Mouse (Mus musculus) MEL-GATA-1-ER (cell line): ENCODE results near the gene Kalrn.

Experiments
- DNase-seq: peaks from one replicate; pipeline ENCODE4 v3.0.0-alpha.2; 2012; ENCODE audit warnings: low read depth; ENCODE audit errors: extremely low read depth

Kalrn gene

DNA sequence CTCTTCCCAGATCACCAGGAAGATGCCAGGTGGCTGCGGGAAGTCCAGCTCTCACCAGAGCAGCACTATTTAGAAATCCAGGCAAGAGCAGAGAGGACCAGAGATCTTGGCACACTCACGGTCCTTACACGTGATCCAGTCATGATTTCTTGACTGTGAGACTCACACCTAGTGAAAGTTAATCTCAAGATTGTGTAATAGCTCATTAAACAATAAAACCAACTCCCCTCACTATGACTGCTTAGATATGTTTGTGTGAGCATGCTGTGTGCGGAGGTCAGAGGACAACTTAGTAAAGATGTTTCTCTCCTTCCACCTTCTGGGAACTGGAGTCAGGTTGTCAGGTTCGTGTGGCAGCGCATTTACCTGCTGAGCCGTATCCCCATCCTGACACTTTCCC, 453.5 kb downstream of the Kalrn start:
- DNase-seq = no peak

DNA sequence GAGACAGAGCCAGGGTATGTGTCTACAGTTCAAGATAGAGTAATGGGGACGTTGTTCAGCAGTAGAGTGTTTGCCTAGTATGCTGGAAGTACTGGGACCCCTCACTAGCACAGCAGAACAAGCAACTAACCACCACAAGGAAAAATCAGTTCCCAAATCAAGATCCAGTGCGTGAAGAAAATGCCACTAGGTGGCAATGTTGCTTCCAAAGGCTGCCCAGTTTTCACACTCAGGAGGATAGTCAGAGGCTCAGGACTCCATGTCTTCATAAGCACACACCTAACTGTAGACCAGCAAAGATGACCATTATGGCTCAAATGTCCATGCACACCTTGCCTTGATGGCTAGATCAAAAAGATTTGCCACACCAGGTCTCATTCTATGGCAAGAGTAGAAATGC, 454.0 kb downstream of the Kalrn start:
- peak; percentile 22 for DNase-seq

DNA sequence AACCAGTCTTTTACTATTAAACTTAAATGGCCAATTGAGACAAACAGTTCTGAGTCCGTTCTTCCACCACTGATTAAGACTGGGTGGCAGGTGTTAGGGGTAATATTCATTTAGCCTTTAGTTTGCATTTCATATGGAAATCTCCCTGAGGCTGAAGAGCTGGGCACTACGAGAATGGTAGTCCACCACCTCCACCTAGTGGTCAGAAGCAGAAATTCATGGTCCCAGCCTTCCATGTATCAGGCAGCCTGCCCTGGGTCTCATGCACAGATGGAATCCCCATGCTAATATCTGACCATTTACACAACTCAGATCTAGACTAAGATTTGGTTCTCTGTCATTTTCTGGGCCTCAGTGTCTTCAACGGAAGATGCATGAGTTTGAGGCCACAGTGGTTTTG, 458.7 kb downstream of the Kalrn start:
- peak; percentile 46 for DNase-seq

DNA sequence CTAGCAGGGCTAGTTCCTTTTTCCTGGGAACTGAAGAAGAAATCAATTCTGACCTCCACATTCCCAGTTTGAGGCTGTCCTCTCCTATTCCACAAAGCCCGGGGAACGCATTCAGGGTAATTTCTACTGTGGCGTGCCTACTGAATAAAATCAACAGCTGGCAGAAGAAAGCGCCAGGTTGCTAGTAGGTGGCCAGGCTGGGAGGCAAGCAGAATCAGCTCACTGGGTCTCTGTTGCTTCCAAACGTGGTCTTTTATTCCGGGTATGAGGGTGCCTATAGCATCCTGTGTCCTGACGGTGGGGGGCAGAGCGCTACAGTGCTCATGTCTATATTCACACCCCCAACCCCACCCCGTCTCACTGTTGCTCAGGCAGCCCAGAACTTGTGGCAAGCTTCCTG, 460.2 kb downstream of the Kalrn start:
- DNase-seq = no peak

DNA sequence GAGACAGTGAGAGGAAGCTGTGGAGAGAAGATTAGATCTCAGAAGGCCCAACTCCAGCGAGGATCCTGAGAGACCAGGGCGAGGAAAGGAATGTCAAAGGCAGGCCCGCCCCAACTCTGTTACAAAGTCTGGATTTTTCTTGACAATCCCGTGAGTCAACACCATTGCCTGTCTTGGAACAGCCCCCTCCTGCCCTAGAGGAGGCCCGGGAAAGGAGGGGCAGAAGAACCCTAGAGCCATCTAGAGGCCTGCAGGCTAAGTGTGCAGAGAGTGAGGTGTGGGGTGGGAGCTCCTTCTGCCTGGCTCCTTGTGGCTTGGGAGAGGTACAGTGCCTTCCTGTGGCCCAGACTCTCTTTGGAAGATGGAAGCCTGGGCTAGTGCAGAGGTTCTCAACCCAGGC, 460.8 kb downstream of the Kalrn start:
- no peak for DNase-seq

DNA sequence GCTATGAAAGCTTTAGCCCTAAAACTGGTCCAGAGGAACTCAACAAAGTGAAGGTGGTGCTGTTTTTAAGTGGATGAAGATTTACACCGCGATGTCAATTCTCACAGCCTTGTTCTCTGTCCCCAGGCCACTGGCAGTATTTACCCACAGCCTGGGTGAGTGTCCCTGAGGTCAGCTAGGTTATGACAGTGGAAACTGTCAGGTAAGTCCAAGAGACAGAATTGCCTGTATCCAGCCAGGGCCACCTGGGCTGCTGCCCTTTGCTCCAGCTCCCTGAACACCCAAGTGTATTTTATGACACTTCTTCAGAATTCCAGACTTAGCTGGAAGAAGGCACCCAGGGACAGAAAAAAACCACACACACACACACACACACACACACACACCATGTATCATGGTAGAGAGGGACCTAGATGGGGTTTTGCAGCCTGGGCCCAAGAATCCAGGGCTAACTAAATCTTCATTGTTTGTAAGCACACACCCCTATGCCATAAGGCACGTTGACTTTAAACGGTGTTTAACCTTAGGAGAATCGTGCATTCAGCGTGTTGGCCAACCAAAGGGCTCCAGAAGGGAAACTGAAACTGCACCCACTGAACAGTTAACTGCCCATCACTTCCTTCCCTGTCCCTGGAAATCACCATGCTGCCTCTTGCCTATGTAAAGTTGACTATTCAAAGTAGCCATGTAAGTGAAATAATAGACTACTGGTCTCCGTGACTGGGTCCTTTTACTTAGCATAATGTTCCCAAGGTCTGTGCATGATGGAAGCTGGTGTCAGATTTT, 462.3 kb downstream of the Kalrn start:
- no peak for DNase-seq

DNA sequence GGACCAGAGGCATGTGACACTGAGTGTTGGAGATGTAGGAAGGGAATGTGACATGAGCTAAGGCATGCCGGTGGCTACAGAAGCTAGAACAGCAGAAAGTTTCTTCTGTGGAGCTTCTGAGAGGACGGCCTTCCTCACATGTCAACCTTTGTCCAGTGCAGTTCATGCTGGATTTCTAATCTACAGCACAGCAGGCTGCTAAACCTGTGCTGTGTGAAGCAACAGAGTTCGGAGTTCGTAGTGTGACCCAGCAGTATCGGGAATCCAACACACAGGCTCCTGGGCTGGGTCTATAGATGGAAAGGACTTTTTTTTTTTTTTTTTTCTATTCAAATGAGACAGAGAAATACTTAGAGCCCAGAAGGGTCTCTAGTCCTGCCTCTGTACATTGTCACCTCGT, 468.9 kb downstream of the Kalrn start:
- no peak for DNase-seq

DNA sequence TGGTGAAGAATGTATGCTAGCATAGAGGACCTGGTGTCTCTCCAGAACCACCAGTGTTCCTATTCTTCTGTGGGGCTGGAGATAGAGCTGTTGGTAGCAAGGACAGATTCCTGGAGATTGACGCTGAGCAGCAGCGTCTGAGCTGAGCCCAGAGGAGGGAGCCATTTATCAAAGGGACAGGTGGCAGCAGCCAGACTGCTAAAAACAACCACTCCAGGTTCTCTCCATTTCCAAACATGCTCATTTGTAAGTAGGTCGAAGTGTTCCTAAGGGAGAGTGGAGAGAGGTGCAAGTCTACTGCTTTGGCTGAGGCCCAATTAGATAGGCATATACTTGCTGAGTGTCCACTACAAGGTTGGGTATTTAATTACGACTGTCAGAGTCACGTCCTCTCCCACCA, 470.6 kb downstream of the Kalrn start:
- DNase-seq = no peak

DNA sequence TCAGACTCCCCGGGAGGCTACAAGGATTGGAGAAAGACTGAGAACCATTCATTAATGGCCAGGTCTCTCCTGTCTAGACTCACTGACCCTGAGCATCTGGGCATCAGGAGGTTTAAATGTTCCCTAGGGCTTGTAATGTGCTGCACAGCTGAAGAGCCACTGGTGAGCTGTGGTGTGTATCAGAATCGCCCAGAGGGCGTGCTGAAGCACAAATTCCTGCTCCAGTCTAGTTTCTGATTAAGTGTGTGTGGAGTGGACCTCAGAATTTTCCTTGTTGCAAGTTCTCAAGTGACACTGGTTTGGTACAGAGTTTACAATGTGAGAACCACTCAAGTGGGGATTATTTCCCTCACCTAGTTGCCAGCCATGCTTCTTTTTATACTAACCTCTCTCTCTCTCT, 473.5 kb downstream of the Kalrn start:
- DNase-seq = no peak

DNA sequence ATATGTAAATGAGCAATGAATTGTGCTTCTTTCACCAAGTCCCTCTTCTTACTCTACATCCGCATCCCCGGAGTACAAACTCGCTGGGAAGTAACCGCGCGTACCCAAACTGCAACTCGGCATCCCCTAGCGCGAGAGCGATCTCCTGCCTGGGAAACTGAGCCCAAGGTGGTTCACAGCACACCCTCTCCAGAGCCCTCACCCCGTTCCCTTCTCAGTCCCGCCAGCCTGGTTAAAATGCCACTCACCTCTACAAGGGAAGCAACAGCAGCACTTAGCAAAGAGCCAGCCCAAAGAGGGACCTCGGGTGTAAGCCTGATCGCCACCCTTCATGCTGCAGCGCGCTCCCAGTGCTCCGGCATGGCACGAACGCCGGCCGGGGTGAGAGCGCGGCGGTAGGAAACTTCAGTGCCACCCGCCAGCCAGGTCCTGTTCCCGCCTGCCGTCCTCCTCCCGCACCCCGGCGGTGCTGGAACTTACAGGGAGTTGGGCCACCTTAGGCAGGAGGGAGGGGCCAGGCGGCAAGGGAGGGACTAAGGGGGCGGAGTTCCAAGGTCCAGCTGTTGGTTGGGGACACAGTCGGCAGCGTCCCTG, 477.7 kb downstream of the Kalrn start:
- peak; percentile 77 for DNase-seq

DNA sequence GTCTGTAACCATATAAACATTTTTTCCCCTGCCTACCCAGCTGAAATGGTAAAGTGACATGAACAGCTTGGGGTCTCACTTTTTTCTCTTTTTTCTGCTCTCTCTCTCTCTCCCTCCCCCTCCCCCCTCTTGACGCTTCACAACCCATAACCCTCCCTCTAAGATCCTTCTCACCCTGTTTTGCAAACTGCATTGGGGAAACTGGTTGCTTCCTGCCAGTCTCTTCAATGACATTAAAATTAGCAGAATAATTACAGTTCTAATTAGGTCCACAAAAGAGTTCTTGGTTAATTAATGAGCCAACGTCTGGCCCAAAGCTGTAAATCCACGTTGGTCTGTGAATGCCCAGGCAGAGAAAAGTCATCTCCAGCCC, 478.3 kb downstream of the Kalrn start:
- no peak for DNase-seq

DNA sequence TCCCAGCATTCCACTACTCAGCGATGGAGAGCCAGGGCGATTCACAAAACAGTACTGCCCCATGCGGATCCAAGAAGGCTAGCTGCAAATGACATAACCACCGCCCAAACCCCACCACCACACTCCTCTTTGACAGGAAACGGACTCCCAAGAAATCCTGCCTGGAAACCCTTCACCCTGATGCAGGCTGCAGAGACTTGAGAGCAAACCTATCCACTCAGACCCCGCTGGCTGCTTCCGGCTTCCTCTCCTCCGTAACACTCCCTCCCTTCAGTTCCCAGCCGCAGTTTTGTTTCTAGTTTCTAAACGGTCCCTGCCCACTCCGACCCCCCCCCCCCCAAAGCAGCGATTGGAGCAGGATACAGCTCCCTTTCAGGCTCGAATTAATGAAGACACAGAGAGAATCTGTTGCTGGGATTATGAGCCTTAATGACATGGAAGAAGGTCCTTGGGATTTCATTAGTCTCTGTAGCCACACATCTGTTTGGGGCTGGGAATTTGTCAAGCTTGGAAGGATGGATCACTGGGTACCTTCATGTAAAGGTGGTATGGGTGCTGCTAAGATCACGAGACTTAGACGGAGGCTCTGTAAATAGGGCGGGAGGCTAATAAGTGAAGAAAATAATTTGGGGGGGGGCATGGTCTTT, 478.8 kb downstream of the Kalrn start:
- DNase-seq = no peak

DNA sequence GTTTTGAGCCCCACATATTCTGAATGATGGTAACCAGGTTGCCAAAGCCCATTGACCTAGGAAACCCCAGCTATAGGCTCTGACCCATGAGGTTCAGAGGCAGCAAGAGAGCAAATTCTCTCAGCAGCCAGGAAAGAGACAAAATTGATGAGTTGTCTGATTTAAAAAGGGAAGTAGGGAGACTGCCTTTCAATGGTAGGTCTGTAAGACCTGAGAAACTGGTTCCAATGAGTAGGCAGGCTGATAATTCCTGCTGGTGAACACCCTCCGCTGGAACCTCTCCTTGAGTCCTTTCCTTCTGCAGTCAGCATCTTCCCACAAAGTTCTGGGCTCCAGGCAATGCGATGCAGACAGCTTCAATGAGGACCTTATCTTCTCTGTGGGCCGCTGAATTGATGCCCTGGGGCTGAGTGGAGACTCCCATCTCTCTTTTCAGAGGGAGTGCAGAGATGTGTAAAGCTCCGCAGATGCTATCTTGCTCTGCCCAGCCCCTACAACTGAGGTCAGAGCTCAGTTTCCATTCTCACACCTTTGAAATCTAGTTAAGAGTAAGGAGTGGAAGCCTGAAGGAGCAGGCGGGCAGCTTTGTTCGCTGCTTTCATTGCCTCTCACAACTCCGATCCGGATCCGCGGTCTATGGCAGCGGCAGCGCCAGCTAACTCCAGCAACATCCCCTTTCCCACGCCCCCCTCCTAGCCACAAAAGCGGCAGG, 479.4 kb downstream of the Kalrn start:
- DNase-seq = no peak

DNA sequence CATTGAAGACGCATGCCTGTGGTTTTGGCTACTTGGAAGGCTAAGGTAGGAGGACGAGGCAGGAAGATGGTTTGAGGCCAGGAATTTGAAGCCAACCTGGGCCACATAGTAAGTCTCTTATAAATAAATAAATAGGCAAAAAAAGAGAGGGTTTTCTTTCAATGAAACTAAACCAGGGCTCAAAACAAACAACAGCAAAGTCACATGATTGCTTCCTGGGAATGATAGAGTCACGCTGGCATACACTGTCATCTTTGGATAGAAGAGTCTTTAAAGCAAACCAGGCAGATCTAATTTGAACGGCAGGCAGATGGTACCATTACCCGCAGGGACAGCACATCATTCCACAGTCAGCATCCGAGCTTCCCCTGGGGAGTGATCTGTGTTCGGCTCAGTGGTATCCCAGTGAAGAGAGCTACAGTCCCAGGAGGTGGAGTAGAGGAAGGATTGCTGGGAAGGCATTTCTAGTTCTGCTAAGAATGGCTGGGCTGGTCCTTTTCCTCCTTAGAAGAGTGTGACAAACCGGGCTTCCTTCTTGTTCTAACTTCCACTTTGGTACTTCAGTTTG, 483.7 kb downstream of the Kalrn start:
- no peak for DNase-seq

DNA sequence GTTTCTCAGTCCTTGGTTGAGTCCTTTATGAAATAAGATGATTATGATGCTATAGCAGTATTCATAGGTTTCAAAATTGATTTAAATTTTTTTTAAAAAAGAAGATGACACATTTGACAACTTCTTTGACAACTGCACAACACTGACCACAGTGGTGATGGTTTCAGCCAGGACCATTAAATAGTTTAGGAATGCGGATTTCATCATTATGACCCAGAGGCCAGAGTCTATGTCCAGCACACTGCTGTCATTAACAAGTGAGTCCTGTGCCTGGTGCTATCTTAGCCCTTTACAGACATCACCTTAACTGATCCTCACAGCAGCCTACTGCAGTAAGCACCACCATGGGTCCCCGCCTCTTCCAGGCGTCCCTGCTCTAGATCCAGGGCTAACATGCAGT, 484.3 kb downstream of the Kalrn start:
- no peak for DNase-seq

DNA sequence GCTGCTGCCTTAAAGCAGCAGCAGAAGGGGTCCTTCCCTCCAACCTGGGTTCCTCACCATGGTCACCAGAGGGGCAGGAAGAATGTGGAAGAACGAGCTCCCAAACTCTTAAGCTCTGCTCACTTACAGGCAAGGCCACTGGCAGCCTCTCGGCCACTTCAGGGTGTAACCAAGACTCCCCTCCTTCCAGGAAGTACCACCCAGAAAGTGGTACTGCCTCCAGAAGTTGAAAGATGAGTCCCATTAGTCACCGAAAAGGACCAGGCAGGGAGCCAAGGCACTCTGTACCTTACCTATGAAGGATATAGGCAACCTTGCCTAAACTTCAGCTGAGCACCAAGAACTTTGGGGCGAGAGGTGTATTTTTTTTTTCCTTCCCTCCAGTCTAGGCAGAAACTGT, 485.0 kb downstream of the Kalrn start:
- DNase-seq = no peak

DNA sequence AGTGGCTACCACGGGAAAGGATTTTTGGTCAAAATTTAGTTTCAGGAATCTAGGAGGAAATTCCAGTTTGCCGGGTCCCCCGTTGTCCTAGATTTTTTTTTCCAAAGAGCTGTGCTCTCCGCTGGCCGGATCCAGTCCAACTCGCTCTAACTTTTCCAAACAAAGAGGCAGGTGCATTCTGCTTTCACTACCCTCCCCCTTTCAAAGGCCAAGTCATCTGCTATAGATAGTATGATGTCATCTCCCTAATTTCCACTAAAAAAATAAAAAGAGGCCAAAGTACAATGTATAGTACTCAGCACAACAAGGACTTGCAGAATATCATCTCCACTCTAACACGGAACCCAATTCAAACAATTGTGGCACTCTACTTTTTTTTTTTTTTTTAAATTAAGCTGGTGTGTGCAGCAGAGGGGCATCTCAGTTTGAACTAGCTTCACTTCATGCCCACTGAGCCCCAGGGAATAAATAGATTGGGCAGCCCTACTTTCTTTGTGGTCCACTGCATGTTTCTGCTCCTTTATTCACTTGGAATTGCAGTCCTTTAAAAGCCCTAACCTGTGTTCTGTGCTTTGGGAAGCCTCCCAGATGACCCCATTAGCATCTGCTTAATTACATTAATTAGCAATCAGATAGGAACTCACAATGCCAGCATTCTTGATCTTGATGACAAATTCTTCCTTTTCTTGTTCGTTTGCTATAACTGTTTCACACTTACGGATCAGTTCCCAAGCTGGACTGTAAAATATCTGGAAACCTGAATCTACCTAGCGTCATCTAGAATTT, 489.0 kb downstream of the Kalrn start:
- DNase-seq = no peak

DNA sequence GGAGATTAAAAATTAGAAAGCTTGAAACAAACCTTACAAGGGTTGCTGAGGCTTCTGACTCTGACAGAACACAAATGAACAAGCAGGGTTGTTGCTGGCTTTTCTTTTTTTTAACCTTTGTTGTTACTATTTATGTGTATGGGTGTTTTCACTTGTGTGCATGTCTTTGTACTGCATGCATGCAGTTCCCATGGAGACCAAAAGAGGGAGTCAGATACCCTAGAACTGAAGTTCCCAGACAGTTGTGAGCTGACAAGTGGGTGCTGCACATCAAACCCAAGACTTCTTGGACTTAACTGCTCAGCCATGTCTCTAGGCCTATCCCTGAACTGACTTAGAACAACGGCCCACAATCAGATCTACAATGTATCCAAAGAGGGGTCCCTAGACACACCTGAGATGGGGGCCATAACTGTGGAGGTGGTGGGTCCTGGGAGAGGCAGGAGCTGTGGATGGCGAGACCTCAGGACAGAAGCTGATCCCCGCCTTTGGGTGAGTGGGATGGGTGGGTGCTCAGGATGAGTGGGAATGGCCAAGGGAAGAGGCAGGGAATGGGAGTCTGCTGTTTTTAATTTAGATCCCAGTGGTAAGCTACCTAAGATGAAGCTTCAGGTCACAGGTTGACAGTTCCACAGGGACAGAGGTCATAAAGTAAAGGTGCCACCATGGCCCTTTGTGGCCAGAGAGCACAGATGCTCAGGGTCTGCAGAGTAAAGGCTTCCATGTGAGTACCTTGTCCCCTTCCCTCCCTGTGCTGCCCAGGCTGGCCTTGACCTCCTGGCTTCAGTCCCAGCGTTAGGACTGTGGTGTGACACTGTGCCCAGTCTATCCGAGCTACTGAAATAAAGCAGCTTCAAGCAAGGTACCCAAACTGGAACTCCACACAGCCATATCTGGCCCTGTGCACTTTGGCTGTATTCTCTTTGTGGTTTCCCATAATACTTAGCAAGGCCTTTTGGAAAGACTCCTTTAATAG, 490.6 kb downstream of the Kalrn start:
- no peak for DNase-seq

DNA sequence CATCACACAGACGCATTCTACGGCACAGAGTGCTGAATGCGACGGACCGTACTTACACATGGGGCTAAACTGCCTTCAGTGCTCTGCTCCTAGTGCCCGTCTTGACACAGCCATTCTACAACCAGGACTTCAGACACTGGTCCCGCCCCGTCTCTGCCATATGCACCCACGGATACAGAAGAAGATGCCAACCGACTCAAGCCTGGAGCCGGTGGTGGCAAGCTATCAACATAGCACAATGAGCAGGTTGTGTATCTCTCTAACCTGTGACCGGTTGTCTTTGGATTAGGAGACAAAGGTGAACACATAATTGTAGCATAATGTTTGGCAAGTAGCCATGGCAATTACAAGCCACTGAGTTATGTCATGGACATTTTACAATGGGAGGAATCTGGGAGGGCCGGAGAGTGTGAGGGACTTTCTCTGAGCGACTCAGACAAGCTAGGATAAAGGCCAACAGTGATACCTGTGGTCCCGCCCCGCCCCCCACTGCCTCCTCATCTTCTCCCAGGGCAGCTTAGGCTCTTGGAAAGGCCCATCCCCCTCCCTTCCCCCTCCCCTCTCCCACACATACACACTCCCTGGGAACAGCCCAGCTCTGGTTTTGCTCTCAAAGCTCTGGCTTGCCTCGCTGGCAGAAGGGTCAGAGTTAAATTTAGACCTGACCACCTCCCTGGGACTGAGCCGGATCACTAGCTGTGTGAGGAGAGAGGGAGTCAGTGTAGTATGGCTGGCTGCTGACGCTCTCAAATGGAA, 491.5 kb downstream of the Kalrn start:
- DNase-seq = no peak
